In the genomic region with DNA sequence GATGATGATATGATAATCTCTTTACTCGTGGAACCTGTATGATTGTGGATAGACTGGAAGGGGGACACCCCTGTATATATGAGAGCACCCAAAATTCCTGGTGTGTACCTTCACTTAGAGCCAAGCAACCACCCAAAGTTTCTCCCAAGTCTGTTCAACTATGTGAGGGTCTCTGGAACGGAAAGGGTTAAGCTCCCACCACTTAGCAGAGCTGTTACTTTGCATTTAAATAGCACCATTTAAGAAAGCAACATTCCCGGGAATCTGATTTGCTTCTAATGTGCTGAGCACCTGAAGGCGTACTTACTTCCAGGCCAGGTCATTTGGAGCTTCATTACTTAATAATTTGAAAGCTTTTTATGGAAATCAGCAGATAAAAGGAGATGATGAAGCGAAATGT, we compare ENCODE assay signal across 19 mouse cellular contexts.
DNase-seq lines count a peak whose midpoint lies in the region; ATAC-seq lines count a peak whose summit lies in the region.
"Had no signal": no experiment of that assay in that cellular context is flagged by ENCODE, and none has a peak within 500 bp of the region (broad histone marks: within the 10 kb centered on the region; RNA-seq: fewer than 3 reads in every experiment).

No protein-coding gene starts in this region.

- 11% methylated on average over 5 of the region's 5 CpGs for WGBS in hindbrain, embryonic 14.5 days
- WGBS in hindbrain, embryonic 16.5 days: 16% methylated on average over 5 of the region's 5 CpGs
- WGBS in forebrain, embryonic 14.5 days: 7% methylated on average over 5 of the region's 5 CpGs
- WGBS in midbrain, embryonic 14.5 days: 4% methylated on average over 5 of the region's 5 CpGs

- no peak for ATAC-seq in hindbrain, embryonic 14.5 days (ENCODE audit: low FRiP score)
- ATAC-seq in hindbrain, embryonic 16.5 days: no peak
- ATAC-seq in forebrain, embryonic 14.5 days: no peak
- ATAC-seq in midbrain, embryonic 14.5 days (ENCODE audit: low FRiP score, low TSS enrichment): no peak
- ATAC-seq: intestine, postnatal 0 days; liver, embryonic 12.5 days had no signal

- H3K4me1 ChIP-seq in hindbrain, embryonic 14.5 days (replicated peaks; ENCODE audit: control insufficient read depth, insufficient read depth, low read length): 0 out of 2 replicates have a peak, but pooled peaks cover 11% of the 10 kb centered on the region
- H3K4me1 ChIP-seq in hindbrain, embryonic 16.5 days (ENCODE audit: control insufficient read depth, insufficient read depth, low read depth, low read length): peaks cover 4% of the 10 kb centered on the region; the same call in 1 of the 2 replicates
- H3K4me1 ChIP-seq in forebrain, embryonic 14.5 days (ENCODE audit: control insufficient read depth, insufficient read depth, low read length): peaks cover 11% of the 10 kb centered on the region
- peaks cover 5% of the 10 kb centered on the region; the same call in 1 of the 2 replicates for H3K4me1 ChIP-seq in midbrain, embryonic 14.5 days (ENCODE audit: control insufficient read depth, insufficient read depth, low read length)
- H3K4me1 ChIP-seq: liver, embryonic 12.5 days had no signal

- H3K4me2 ChIP-seq in hindbrain, embryonic 14.5 days (replicated peaks): 0 out of 2 replicates have a peak overlapping the region, but pooled peaks have one; percentile 0
- H3K4me2 ChIP-seq in hindbrain, embryonic 16.5 days (ENCODE audit: low read length): no peak overlapping the region
- peak overlapping the region; percentile 36 for H3K4me2 ChIP-seq in forebrain, embryonic 14.5 days (ENCODE audit: low read length)
- no peak overlapping the region for H3K4me2 ChIP-seq in midbrain, embryonic 14.5 days (ENCODE audit: low read length)
- H3K4me2 ChIP-seq: liver, embryonic 12.5 days; lung, embryonic 14.5 days had no signal

- H3K4me3 ChIP-seq in hindbrain, embryonic 14.5 days (replicated peaks; ENCODE audit: low read length): no peak overlapping the region
- no peak overlapping the region for H3K4me3 ChIP-seq in hindbrain, embryonic 16.5 days (ENCODE audit: low read length)
- H3K4me3 ChIP-seq in forebrain, embryonic 14.5 days (ENCODE audit: low read depth, low read length): no peak overlapping the region
- H3K4me3 ChIP-seq in midbrain, embryonic 14.5 days (replicated peaks; ENCODE audit: low read depth, low read length): no peak overlapping the region
- H3K4me3 ChIP-seq: erythroblast, embryonic 14.5 days; left cerebral cortex, adult 2 months; liver, embryonic 12.5 days had no signal

- H3K27ac ChIP-seq in hindbrain, embryonic 14.5 days: peak overlapping the region; percentile 29; the same call in 1 of the 2 replicates
- no peak overlapping the region for H3K27ac ChIP-seq in hindbrain, embryonic 16.5 days (ENCODE audit: low read depth, low read length)
- H3K27ac ChIP-seq in forebrain, embryonic 14.5 days (ENCODE audit: low read depth, low read length): no peak overlapping the region
- 0 out of 2 replicates have a peak overlapping the region, but pooled peaks have one; percentile 1 for H3K27ac ChIP-seq in midbrain, embryonic 14.5 days (replicated peaks; ENCODE audit: low read depth, low read length)
- H3K27ac ChIP-seq: kidney, postnatal 0 days; left cerebral cortex, adult 2 months; liver, embryonic 12.5 days; macrophage had no signal

- no peak overlapping the region for H3K9ac ChIP-seq in hindbrain, embryonic 14.5 days
- H3K9ac ChIP-seq in hindbrain, embryonic 16.5 days (ENCODE audit: low read depth, low read length): no peak overlapping the region
- H3K9ac ChIP-seq in forebrain, embryonic 14.5 days (ENCODE audit: low read length): peak overlapping the region; percentile 32
- no peak overlapping the region for H3K9ac ChIP-seq in midbrain, embryonic 14.5 days (replicated peaks; ENCODE audit: low read length)
- H3K9ac ChIP-seq: liver, embryonic 12.5 days; lung, embryonic 14.5 days had no signal

- H3K9me3 ChIP-seq in hindbrain, embryonic 14.5 days (ENCODE audit: control insufficient read depth, low read length): no peaks in the 10 kb centered on the region
- H3K9me3 ChIP-seq in hindbrain, embryonic 16.5 days (ENCODE audit: control insufficient read depth, low read length): no peaks in the 10 kb centered on the region
- H3K9me3 ChIP-seq in forebrain, embryonic 14.5 days (replicated peaks; ENCODE audit: control insufficient read depth, low read length): no peaks in the 10 kb centered on the region
- no peaks in the 10 kb centered on the region for H3K9me3 ChIP-seq in midbrain, embryonic 14.5 days (ENCODE audit: control insufficient read depth, low read length)
- H3K9me3 ChIP-seq: liver, embryonic 12.5 days had no signal

- no peaks in the 10 kb centered on the region for H3K36me3 ChIP-seq in hindbrain, embryonic 14.5 days (replicated peaks; ENCODE audit: control insufficient read depth, insufficient read depth)
- H3K36me3 ChIP-seq in hindbrain, embryonic 16.5 days (ENCODE audit: control insufficient read depth, insufficient read depth, low read length): no peaks in the 10 kb centered on the region
- no peaks in the 10 kb centered on the region for H3K36me3 ChIP-seq in forebrain, embryonic 14.5 days (ENCODE audit: control insufficient read depth, insufficient read depth, low read length)
- H3K36me3 ChIP-seq in midbrain, embryonic 14.5 days (ENCODE audit: control insufficient read depth, insufficient read depth, low read length): no peaks in the 10 kb centered on the region
- H3K36me3 ChIP-seq: liver, embryonic 12.5 days had no signal

- H3K27me3 ChIP-seq in hindbrain, embryonic 14.5 days (ENCODE audit: control insufficient read depth, insufficient read depth, low read length): no peaks in the 10 kb centered on the region
- no peaks in the 10 kb centered on the region; the same call in 1 of the 2 replicates for H3K27me3 ChIP-seq in hindbrain, embryonic 16.5 days (replicated peaks; ENCODE audit: control insufficient read depth, insufficient read depth, low read length)
- H3K27me3 ChIP-seq in forebrain, embryonic 14.5 days (replicated peaks; ENCODE audit: control insufficient read depth, insufficient read depth, low read length): no peaks in the 10 kb centered on the region; the same call in 1 of the 2 replicates
- peaks cover 4% of the 10 kb centered on the region; the same call in 1 of the 2 replicates for H3K27me3 ChIP-seq in midbrain, embryonic 14.5 days (ENCODE audit: control insufficient read depth, insufficient read depth, low read length)

- peak; percentile 52 for DNase-seq in hindbrain, embryonic 14.5 days (ENCODE audit: low spot score)
- peak; percentile 41 for DNase-seq in ZHBTc4 (ENCODE audit: low read depth, low spot score)
- DNase-seq in forebrain, embryonic 14.5 days (ENCODE audit: low spot score): peak; percentile 67
- DNase-seq in midbrain, embryonic 14.5 days: peak; percentile 58
- DNase-seq in lung, postnatal 10 days: no peak
- no peak for DNase-seq in adipocyte (ENCODE audit: low spot score)
- DNase-seq in urinary bladder, adult 2 months (ENCODE audit: low spot score): no peak
- DNase-seq: adrenal gland, postnatal 25 days; cerebellum, adult 9-10 months; heart, postnatal 4 days; lung, embryonic 14.5 days; thymus, adult 18-20 months had no signal

Comparison
In these comparisons a context has a peak if more than half of its experiments do, and no peak if none do; other contexts are left out.
1. H3K27ac ChIP-seq: peak in hindbrain, embryonic 14.5 days (single experiment) and midbrain, embryonic 14.5 days (single experiment); none in hindbrain, embryonic 16.5 days (single experiment) and forebrain, embryonic 14.5 days (single experiment).
2. H3K4me2 ChIP-seq: peak in hindbrain, embryonic 14.5 days (single experiment) and forebrain, embryonic 14.5 days (single experiment); none in hindbrain, embryonic 16.5 days (single experiment) and midbrain, embryonic 14.5 days (single experiment).
3. DNase-seq: peak in hindbrain, embryonic 14.5 days (single experiment), ZHBTc4 (single experiment), forebrain, embryonic 14.5 days (single experiment) and midbrain, embryonic 14.5 days (single experiment); none in lung, postnatal 10 days (single experiment), adipocyte (single experiment) and urinary bladder, adult 2 months (single experiment).